Mouse (Mus musculus) forebrain, embryonic 16.5 days (tissue): Measurements from ENCODE around the gene Zfp595. TPM values are rescaled to one million over a fixed set of nuclear protein-coding genes. Genes with fewer than 3 reads are reported as not detected.
"Not testable (repeated sequence)": the region's sequence is repeated elsewhere in the genome, so short reads cannot be mapped to it uniquely, and the experiment has no call there.

Source experiments
- ATAC-seq: fragments of 200-750 bp; cut with Nextera tagmentation; 2 replicates; pipeline ENCODE4 v1.8.0; 2017; ENCODE audit warnings: mild to moderate bottlenecking, moderate library complexity
- H3K27ac ChIP-seq: fragments of 300-500 bp; sonication (generic); 2 replicates; pipeline ENCODE4 v1.5.1; 2014; ENCODE audit warnings: low read length, control low read depth
- H3K27me3 ChIP-seq: fragments of 300-500 bp; sonication (generic); replicated peaks from 2 replicates; pipeline ENCODE4 v1.6.1; 2014; ENCODE audit warnings: low read length; ENCODE audit not compliant: control insufficient read depth, insufficient read depth
- H3K36me3 ChIP-seq: fragments of 300-500 bp; sonication (generic); 2 replicates; pipeline ENCODE4 v1.6.1; 2014; ENCODE audit not compliant: control insufficient read depth, insufficient read depth
- H3K4me1 ChIP-seq: fragments of 300-500 bp; sonication (generic); replicated peaks from 2 replicates; pipeline ENCODE4 v1.6.1; 2014; ENCODE audit warnings: low read length; ENCODE audit not compliant: control insufficient read depth, insufficient read depth
- H3K4me2 ChIP-seq: fragments of 300-500 bp; sonication (generic); 2 replicates; pipeline ENCODE4 v1.6.1; 2014; ENCODE audit warnings: mild to moderate bottlenecking, low read length, control low read depth
- H3K4me3 ChIP-seq: fragments of 300-500 bp; sonication (generic); replicated peaks from 2 replicates; pipeline ENCODE4 v1.5.1; 2014; ENCODE audit warnings: mild to moderate bottlenecking, low read length, control low read depth
- H3K9ac ChIP-seq: fragments of 300-500 bp; sonication (generic); replicated peaks from 2 replicates; pipeline ENCODE4 v1.6.1; 2014; ENCODE audit warnings: low read depth, low read length, control low read depth
- H3K9me3 ChIP-seq: fragments of 300-500 bp; sonication (generic); 2 replicates; pipeline ENCODE4 v1.6.1; 2016; ENCODE audit warnings: low read length; ENCODE audit not compliant: control insufficient read depth
- WGBS: fragments of 180-500 bp; shearing (Covaris S2); extraction: QIAGEN DNeasy Blood & Tissue Kit; methylation state at CpG from one replicate; pipeline ENCODE4 v1.1.7; 2014; 5-methylcytosine and 5-hydroxymethylcytosine counted together
- polyA plus RNA-seq: library from polyadenylated mRNA; unstranded; fragments of >200 nt; fragmentation: Nextera tagmentation; extraction: Ambion mirVana; gene quantifications from 2 replicates; pipeline ENCODE4 v1.2.1, GENCODE M21; 2015

The Zfp595 gene
- polyA plus RNA-seq, 1 experiment from 2014 or later: 2.1 TPM

DNA sequence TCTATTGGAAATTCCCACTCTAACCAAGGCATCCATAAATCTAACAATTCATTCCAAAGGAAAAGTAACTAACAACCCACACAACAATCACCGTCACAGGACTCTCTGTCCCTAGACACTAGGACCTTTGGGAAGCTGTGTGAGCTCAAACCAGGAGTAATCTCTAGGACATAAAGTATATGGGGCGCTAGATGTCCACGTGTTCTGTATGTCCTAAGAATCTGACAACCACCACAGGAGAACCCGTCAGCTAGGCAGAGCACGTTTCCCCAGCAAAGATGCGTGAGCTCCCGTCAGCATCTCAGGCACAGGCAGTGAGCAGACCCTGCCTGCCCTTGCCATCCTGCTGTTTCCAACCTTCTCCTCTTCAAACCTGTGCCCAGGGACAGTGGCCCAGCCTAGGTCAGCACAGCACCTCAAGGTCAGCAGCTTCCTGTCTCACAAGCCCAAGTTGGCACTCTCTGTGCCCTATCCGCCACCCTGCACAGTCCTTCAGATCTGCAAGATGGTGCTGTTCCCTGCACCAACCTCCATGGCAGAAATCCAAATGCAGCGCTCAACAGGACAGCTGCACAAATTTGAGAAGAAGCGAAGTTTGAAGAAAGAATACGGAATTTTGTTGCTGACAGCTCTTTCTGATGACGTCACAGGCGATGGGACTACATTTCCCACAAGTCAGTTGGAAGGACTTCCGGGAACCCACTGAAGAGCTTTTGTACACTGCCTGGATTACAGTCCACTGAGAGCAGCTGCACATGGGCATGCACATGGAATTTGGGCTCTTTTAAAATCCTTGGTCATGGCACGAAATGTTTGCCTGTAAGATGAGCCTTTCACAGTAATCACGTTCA is 26.3 kb downstream of the Zfp595 start, which contains the start of gene Zfp457:
Zfp457 (minus strand) TSS at position 664 of the 851 bp plus-strand sequence.
- peak within 1 kb of the TSS; percentile 87 for H3K9ac ChIP-seq
- peaks cover 6% of the 10 kb centered on the region for H3K4me1 ChIP-seq
- WGBS: 11% methylated on average over 16 of the region's 16 CpGs
- H3K9me3 ChIP-seq: no peaks in the 10 kb centered on the region
- no peaks in the 10 kb centered on the region for H3K27me3 ChIP-seq
- no peaks in the 10 kb centered on the region for H3K36me3 ChIP-seq
- peak; percentile 99 for ATAC-seq
- H3K4me2 ChIP-seq: peak within 1 kb of the TSS; percentile 96
- peak within 1 kb of the TSS; percentile 67 for H3K27ac ChIP-seq
- peak within 1 kb of the TSS; percentile 74 for H3K4me3 ChIP-seq

- Histone ChIP-seq H3K4me2 (no peak within 1 kb of the TSS), H3K27ac (no peak within 1 kb of the TSS), H3K9ac (no peak within 1 kb of the TSS), H3K36me3 (no peaks in the 10 kb centered on the region), H3K27me3 (no peaks in the 10 kb centered on the region), H3K9me3 (no peaks in the 10 kb centered on the region), H3K4me1 (no peaks in the 10 kb centered on the region), H3K4me3 (no peak within 1 kb of the TSS)
- WGBS: 49% methylated on average over 7 of the region's 7 CpGs
- peak; percentile 64 for ATAC-seq
Measured at GRCm38 (mm10) chr13:67278314-67278713, 54.1 kb downstream of the Zfp595 start, which contains the start of gene Zfp458. TSS of gene Zfp458 (minus strand) at chr13:67278466.

GRCm38 (mm10) chr13:67269383-67270065 is 62.8 kb downstream of the Zfp595 start:
- WGBS: 48% methylated on average over 8 of the region's 9 CpGs
- not testable (repeated sequence) for H3K9me3 ChIP-seq, H3K36me3 ChIP-seq, H3K27me3 ChIP-seq, H3K4me1 ChIP-seq
- Histone ChIP-seq H3K4me3 (peak overlapping the region; percentile 80), H3K9ac (peak overlapping the region; percentile 78), H3K4me2 (peak overlapping the region; percentile 77), H3K27ac (peak overlapping the region; percentile 66; the same call in 1 of the 2 replicates)
- ATAC-seq: peak; percentile 61

GRCm38 (mm10) chr13:67268568-67269369 is 63.6 kb downstream of the Zfp595 start:
- peaks cover 6% of the 10 kb centered on the region for H3K4me1 ChIP-seq

More at GRCm38 (mm10) chr13:67268568-67269369, 63.6 kb downstream of the Zfp595 start:
- WGBS: 7% methylated on average over 18 of the region's 18 CpGs
- Histone ChIP-seq H3K4me2 (peak overlapping the region; percentile 77), H3K27me3 (no peaks in the 10 kb centered on the region), H3K36me3 (no peaks in the 10 kb centered on the region), H3K9me3 (peaks cover 6% of the 10 kb centered on the region; the same call in 1 of the 2 replicates), H3K4me3 (peak overlapping the region; percentile 80), H3K27ac (peak overlapping the region; percentile 66; the same call in 1 of the 2 replicates), H3K9ac (peak overlapping the region; percentile 78)
- peak; percentile 99 for ATAC-seq

Other genes starting within 250 kb of the Zfp595 start
- gene Zfp708, start 234.6 kb downstream of the Zfp595 start, polyA plus RNA-seq: 13.3 and 14.1 TPM in 2 replicates
- 0.88 and 2.1 TPM in 2 replicates for gene Gm28557, start 224.0 kb downstream of the Zfp595 start, polyA plus RNA-seq
- gene Rslcan18, start 216.3 kb downstream of the Zfp595 start, polyA plus RNA-seq: 0.10 TPM in 1 of 2 replicates, not detected in the other
- 4.6 and 4.8 TPM in 2 replicates for gene Zfp759, start 210.9 kb downstream of the Zfp595 start, polyA plus RNA-seq
- gene Rsl1, start 159.4 kb downstream of the Zfp595 start, polyA plus RNA-seq: 8.6 and 9.4 TPM in 2 replicates
- 3.3 TPM in 2 replicates for gene Zfp455, start 138.1 kb downstream of the Zfp595 start, polyA plus RNA-seq
- 5.8 and 6.4 TPM in 2 replicates for gene Zfp458, start 54.1 kb downstream of the Zfp595 start, polyA plus RNA-seq
- 0.86 and 1.9 TPM in 2 replicates for gene Zfp457, start 26.1 kb downstream of the Zfp595 start, polyA plus RNA-seq
- gene Gm28044, start 28.0 kb upstream of the Zfp595 start, polyA plus RNA-seq: not detected in 2 replicates
- 0.62 and 0.68 TPM in 2 replicates for gene Zfp953, start 28.0 kb upstream of the Zfp595 start, polyA plus RNA-seq
- gene Gm28041, start 43.2 kb upstream of the Zfp595 start, polyA plus RNA-seq: not detected in 2 replicates
- gene Zfp456, start 43.2 kb upstream of the Zfp595 start, polyA plus RNA-seq: 0.61 and 0.80 TPM in 2 replicates
- 4.4 and 5.3 TPM in 2 replicates for gene Zfp429, start 67.2 kb upstream of the Zfp595 start, polyA plus RNA-seq
- gene Zfp459, start 88.8 kb upstream of the Zfp595 start, polyA plus RNA-seq: 1.3 and 2.0 TPM in 2 replicates
- 9.7 and 11.0 TPM in 2 replicates for gene Zfp874a, start 119.1 kb upstream of the Zfp595 start, polyA plus RNA-seq
- gene Zfp874b, start 151.7 kb upstream of the Zfp595 start, polyA plus RNA-seq: 4.9 and 5.1 TPM in 2 replicates
- 13.9 and 14.8 TPM in 2 replicates for gene Zfp58, start 168.0 kb upstream of the Zfp595 start, polyA plus RNA-seq
- not detected in 2 replicates for gene Gm26965, start 193.6 kb upstream of the Zfp595 start, polyA plus RNA-seq
- 42.4 and 45.3 TPM in 2 replicates for gene Zfp87, start 193.6 kb upstream of the Zfp595 start, polyA plus RNA-seq
- gene Zfp748, start 221.3 kb upstream of the Zfp595 start, polyA plus RNA-seq: 16.7 and 19.6 TPM in 2 replicates